Mouse (Mus musculus) Muller cell, postnatal 12 days (primary cell): Measurements from ENCODE around the gene Coa5.

Source experiments
- DNase-seq: peaks from one replicate; pipeline ENCODE4 v3.0.0-alpha.2; 2015; ENCODE audit errors: inconsistent ontology term

Coa5 gene

DNA sequence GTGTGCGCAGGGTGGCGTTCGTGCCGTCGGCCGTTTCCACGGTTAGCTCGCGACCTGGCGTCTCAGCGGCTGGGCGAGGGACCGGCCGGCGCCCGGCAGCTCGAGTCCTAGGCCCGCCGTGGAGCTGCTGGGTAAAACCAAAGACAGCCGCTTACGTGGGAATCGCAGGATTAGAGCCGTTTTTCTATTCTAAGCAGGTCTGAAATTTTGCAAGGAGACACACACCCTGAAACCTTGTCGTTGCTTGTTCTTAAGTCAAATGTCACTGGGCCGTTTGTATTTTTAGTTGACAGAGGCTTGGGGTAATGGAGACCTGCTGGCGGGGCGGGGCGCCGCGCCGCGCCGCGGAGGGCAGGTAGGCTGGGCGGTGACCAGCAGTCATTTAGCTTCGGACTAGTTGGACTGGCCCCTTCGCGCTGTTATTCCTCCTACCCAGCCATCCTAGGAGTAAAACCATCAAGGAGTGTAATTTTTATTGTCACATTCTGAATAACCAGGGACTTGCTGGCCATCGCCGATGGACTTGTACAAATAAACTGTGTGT is 466 bp upstream of the Coa5 start:
- no peak for DNase-seq

DNA sequence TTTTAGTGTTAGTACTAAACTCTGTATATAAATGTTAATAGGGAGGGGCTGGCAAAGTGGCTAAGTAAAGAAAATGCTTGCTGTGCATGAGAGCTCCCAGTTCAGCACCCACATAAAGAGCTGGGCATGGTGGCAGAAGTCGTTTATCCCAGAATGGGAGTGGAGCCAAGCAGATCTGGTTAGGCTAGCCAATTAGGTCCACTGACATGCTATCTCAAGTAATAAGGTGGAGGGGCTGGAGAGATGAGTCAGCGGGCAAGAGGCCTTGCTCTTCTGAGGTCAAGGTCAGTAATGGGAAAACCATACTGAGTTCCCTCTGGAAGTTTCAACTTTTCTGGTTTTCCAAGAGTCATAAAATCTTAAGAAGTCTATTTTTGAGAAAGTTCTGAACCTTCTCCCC is 992 bp downstream of the Coa5 start:
- DNase-seq = peak; percentile 12

- no peak for DNase-seq
Observed at GRCm38 (mm10) chr1:37427144-37427875, 2.6 kb downstream of the Coa5 start.

GRCm38 (mm10) chr1:37419420-37419819 is 10.5 kb downstream of the Coa5 start:
- DNase-seq = no peak

GRCm38 (mm10) chr1:37415394-37415793 is 14.5 kb downstream of the Coa5 start:
- DNase-seq = no peak

DNA sequence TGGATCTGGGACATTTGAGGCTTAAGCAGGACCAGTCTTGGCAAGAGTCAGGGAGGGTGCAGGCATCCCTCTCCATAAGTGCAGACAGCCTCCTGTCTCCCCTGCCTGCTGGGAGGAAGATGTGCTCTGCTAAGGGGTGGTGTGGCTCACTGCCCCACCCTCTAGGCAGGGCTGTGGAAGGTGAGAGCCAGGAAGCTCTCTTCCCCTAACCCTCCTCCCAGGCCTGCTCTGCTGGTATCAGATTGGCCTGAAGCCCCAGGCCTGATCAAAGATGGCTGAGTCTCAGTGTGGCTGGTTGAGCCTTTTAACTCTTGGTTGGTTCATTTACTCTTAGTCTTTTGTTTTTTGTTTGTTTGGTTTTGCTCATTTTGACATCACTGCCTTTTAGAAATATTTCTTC is 20.3 kb downstream of the Coa5 start:
- no peak for DNase-seq

- no peak for DNase-seq
Observed at GRCm38 (mm10) chr1:37408678-37409077, 21.2 kb downstream of the Coa5 start.

- no peak for DNase-seq
Observed at GRCm38 (mm10) chr1:37408059-37408458, 21.8 kb downstream of the Coa5 start.

DNA sequence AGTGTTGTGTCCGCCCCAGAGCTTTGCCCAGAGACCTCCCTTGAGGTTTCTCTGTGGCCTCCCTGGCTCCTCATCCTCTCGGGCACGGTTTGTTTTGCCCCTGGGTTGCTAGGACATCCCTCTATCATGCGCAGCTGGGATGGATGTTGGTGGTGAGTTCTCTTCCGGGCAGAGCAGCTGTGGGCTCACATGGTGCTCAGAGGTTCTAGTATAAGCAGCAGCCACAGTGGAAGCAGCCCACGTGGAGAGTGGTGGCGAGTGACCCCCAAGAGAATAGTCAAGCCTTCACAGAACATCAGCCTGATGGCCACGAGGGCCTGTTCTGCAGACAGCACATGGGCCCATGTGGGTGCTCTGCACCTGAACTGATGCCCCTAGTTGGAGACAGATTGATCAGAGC is 22.7 kb downstream of the Coa5 start:
- DNase-seq = no peak

- peak; percentile 22 for DNase-seq
Observed at GRCm38 (mm10) chr1:37405137-37405536, 24.8 kb downstream of the Coa5 start.

GRCm38 (mm10) chr1:37401687-37402086 is 28.2 kb downstream of the Coa5 start:
- peak; percentile 14 for DNase-seq

DNA sequence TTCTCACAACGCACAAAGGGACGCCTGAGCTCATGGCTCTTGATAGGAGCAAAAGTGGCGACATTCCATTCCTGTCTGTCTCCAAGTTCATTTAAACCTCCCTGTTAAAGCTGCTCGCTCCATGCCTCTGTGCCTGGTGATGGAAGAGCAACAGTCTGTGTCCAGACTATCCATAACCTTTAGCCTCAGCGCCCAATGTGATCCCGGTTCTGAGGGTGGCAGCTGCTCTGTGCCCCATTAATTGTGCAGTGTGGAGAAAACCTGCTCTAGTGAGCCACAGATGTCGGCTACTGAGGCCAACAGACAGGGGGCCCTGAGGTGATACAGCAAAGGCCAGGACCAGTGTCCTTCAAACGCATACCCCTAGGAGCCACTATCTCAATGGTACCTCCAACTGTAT is 30.2 kb downstream of the Coa5 start:
- DNase-seq = no peak

DNA sequence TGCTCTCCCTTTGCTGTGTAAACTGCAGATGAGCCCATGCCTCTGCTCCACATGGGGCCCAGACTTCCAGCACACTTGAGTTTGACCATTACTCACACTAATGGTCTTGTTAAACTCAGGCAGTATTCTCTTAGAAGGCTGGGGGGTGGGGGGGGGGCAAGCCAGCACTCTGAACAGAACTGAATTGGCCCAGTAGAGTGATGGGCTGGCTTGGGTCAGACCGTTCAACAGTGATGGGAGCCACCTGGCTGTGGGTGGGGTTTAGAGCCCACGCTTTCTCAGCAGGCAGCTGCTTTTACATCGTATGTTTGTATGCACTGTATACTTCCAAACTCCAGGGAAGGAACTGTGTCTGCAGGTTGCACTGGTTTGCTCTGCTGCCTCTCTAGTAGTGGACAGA is 30.9 kb downstream of the Coa5 start:
- no peak for DNase-seq

DNA sequence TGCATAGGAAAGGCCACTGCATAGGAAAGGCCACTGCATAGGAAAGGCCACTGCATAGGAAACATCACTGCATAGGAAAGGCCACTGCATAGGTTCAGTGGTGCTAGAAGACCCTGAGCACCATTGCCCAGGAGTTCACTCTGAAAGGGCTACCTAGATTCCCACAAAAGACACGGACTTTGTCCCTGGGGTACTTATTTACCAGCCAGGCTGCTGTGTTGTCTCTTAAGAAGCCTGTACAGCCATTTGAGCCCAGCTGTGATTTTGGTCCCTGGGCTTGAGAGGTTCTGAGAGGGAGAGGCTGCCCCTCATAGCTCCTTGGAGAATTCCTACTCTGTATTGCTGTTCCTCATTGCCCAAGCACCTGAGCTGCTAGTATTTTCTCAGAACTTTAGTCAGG is 33.4 kb downstream of the Coa5 start:
- DNase-seq = no peak

DNA sequence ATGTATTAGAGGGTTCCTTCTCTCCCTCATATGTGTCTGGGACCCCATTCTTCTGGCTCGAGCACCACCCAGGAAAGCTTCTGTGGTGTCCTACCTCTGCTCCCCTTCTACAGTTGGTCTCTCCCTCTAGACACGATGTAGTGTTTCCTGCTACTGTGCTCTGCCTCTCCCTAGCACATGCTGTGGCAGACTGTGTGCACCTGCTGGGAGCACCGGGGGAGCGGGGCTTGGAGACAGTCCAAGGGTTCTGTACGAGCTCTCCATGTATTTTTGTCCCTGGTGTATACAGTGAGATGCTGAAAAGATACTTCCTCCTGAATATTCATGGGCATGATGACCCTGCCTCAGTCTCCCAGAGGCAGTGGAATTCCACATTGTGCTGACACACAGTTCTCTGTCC is 36.7 kb downstream of the Coa5 start:
- no peak for DNase-seq

DNA sequence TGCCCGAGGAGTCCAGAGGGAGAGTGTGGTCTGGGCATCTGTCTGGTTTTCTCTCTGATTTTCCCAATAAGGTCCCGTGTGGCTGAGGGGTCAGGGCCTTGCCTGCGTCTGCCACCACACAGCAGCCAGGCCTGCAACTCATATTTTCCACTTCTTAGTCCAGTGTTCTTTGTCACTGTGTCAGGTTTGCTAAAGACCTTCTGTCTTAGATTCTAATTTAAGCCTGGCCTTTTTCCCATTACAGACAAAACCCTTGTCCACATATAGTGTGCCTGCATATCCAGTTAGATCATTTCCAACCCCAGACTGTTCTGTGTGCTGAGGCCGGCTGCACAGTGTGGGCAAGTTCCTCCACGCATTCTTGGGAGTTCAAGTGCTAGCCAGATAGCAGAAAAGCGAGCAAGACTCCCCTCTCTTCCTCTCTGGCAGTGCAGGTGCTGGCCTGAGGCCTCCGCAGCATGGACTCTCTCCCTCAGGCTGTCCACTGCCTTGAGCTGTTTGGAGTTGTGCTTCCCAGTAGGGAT is 43.4 kb downstream of the Coa5 start:
- peak; percentile 2 for DNase-seq

DNA sequence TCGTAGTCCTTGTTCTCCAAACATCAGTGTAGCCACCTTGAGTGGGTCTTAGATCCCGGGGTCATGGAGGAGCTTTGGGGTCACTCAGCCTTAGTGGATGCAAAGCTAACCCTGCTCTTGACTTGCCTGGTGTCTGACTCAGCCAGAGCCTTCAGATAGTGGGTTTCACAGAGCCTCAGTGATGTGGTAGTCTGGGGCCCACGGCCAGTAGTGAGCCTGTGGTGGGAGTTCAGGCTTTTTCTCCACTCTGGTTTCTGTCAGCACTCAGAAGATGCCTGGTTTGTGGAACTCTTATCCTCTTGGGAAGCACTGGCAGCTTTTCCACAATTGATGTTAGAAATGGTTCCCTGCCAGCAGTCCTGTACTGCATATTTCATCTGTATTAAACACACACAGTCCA is 45.6 kb downstream of the Coa5 start:
- DNase-seq = no peak

DNA sequence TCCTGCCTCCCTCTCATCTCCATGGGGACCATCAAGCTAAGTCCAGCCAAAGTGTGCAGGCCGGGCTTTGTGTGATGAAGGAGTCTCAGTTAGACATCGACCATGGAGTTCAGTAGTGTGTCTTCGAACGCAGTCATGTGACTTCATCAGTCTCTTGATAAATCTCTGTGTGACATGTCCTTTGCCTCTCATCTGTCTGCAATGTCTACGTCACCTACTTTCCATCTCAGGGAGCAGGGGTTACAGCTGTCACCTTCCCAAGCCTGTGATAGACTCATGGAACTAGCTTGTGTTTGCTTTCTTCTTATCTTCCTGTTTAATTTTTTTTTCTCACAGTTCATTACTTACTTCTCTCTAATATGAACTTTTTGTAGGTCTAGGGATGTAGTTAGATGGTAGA is 49.0 kb downstream of the Coa5 start:
- no peak for DNase-seq

DNA sequence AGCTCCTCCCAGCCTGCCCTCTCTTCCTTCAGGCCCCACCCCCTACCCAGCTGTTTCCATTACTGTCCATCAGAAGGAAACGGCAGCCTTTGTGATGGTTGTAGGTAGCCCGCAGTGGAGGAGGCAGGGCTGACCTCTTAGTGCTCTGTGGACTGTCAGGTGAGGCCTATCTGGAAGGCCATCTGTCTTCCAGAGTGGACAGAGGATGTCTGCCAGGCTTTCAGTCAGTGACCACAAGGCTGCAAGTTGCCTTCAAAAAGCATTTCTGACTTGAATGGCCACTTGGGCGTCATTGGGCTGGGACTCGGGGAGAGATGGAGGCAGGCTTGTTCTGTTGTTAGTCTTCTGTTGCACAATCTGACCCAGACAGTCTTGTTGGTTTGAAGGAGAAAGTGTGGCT is 50.4 kb downstream of the Coa5 start:
- no peak for DNase-seq

DNA sequence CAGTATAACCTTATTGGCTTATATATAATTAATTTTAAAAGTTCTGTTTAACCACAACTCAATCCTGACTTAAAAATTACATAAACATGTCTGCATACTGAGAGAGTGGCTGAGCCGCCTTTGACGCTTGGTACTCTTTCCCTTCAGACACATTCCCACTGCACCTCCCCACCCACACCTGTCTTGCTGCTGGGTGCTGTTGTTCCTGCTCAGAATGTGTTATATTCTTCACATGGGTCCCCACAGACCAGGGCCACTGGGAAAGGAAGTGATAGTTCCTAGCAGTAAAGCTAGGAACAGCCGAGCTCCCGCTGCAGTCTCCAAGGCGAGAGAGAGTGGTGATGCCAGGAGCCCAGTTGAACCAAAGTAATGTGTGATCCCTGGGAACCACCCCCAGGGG is 51.8 kb downstream of the Coa5 start:
- no peak for DNase-seq

GRCm38 (mm10) chr1:37376751-37377150 is 53.2 kb downstream of the Coa5 start:
- DNase-seq = no peak

DNA sequence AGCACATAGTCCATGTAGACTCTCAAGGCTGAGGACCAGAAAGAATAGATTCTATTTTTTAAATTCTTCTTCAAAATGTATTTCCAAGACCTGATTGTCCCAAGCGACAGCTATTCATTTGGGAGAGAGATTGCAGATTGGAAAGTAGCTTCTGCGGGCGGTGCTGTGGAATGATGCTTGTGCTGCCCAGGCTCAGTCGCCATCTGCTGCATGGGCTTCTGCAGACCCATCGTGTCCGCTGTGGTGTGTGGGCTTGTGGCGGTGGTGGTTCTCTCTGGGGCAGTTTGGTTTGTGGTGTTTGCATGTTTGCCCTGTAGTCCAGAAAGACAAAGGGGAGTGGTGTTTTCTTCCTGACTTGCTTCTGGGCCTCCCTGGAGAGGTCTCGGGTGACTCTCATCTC is 53.7 kb downstream of the Coa5 start:
- DNase-seq = no peak

GRCm38 (mm10) chr1:37368768-37369385 is 61.0 kb downstream of the Coa5 start:
- no peak for DNase-seq
